Mouse (Mus musculus) 3134 (cell line): ENCODE measurements around the gene Sfta2.

Source experiments
- DNase-seq: peaks from one replicate; pipeline ENCODE4 v3.0.0-alpha.2; 2011; ENCODE audit warnings: low spot score; ENCODE audit not compliant: insufficient read length; ENCODE audit errors: extremely low read depth

The Sfta2 gene

GRCm38 (mm10) chr17:35591731-35592130, 9.6 kb upstream of the Sfta2 start:
- DNase-seq, result no peak

- DNase-seq, result no peak
Observed at GRCm38 (mm10) chr17:35592131-35592530, 9.2 kb upstream of the Sfta2 start.

GRCm38 (mm10) chr17:35593786-35594185, 7.6 kb upstream of the Sfta2 start:
- no peak for DNase-seq

GRCm38 (mm10) chr17:35594456-35594855, 6.9 kb upstream of the Sfta2 start:
- no peak for DNase-seq

- DNase-seq, result no peak
Observed at GRCm38 (mm10) chr17:35597399-35597798, 4.0 kb upstream of the Sfta2 start.

DNA sequence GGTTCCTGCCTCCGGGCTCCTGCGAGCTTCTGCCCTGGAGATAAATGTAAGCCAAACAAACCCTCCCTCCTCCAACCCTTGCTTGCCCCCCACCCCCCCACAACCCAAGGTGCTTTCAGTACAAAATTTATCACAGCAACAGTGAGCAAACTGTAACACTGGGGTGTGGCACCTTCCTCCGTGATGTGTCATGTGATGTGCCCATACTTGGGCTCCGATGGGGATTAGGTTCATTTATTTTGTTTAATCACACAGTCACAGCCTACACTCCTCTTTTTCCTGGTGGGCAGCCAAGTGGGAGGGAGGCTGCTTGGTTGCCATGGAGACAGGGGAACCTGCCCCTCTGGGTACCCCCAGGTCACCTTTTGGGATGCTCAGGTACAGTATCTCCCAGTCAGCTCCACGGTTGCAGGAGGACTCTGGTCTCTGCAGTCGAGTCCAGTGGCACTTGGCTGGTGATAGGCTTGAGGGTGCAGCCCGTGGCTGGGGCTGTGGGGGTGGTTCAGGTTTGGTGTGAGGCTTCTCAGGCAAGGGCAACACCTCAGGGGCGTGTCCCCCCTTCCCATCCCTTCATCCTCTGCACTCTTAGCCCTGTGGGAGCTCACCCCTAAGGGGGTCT, 496 bp downstream of the Sfta2 start:
- no peak for DNase-seq

DNA sequence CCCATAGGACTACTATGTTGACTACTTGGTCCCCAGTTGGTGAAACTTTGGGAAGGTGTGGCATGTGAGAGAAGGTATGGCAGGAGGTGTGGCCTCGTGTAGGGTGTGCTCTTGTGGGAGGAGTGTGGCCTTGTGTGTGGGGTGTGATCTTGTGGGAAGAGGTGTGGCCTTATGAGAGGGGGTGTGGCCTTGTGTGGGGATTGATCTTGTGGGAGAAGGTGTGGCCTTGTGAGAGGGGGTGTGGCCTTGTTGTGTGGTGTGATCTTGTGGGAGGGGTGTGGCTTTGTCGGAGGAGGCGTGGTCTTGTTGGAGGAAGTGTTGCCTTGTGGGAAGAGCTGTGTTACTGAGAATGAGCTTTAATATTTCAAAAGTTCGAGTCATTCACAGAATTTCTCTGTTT, 15.8 kb downstream of the Sfta2 start:
- peak; percentile 45 for DNase-seq

DNA sequence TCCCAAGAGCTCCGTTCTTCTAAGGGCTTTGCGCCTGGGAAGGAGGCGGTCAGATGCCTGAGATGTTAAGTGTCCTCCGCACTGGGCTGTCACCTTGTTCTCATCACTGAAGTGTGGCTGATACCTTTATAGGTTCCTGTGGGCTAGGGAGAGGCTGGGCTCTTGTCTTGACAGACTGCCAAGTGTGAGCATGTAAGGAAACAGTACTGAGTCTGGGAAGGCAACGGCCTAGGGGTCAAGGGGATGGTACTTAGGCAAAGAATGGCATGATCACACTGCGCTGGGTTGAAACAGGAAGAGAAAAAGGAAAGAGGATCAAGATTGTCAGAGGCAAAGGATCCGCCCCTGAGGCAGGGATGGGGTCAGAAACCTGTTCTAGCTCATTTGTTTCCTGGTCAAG, 25.2 kb downstream of the Sfta2 start, which contains the start of gene Gm9573:
Gene Gm9573, minus strand, starts transcription at position 101 of the 400 bp plus-strand sequence.
- no peak for DNase-seq

GRCm38 (mm10) chr17:35633992-35634391, 32.6 kb downstream of the Sfta2 start:
- DNase-seq, result no peak

DNA sequence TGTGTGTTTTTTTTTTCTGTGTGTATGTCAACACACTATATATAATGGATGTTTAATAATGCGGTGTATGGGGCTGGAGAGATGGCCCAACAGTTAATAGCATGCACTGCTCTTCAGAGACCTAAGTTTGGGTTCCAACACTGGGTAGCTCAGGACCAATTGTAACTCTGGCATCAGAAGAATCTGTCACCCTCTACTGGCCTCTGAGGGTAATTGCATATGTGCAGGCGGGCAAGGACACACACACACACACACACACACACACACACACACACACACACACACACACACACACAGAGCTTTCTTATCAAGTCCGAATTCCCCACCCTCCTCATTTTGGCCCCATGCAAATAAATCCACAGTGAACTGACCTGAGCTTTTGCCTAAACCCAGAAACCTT, 33.9 kb downstream of the Sfta2 start:
- DNase-seq, result no peak

DNA sequence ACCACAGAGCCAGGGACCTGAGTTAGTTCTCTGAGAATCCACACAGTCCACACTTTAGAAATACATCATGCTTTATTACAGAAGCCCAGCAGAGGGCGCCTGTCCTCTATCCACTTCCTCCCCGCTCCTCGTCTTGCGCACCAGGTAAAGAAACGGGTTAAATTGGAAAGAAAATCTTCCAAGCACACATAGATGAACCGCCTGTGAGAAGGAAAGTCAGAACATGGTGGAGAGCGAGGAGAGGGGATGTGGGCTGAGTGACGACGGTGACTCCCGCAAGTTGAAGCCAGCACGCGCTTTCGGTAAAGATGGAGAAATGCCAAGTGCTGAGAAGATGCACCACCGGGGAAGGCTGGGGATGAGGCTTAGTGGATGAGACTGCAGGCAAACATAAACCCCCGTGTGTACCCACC, 34.4 kb downstream of the Sfta2 start:
- peak; percentile 58 for DNase-seq

- DNase-seq, result no peak
Observed at GRCm38 (mm10) chr17:35636363-35636762, 35.0 kb downstream of the Sfta2 start.

- peak; percentile 67 for DNase-seq
Observed at GRCm38 (mm10) chr17:35638475-35639190, 37.3 kb downstream of the Sfta2 start.

DNA sequence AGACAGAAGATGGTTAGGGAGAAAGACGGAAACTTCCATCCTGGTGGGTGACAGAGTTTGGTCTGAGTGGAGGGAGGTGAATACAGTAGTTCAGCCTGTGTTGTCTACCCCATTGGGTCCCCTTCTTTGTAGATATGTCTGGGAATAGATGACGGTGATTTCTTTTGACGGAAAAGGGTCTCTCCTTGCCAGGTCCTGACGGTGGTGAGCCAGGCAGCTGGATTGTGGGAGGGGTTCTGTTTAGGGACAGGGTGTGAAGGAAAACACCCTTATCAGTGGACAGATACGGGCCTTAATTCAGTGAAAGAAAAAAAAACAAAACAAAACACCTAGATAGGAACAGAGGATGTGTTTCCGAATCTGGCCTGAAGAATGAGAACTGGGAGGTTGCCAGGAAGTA, 38.0 kb downstream of the Sfta2 start:
- no peak for DNase-seq

DNA sequence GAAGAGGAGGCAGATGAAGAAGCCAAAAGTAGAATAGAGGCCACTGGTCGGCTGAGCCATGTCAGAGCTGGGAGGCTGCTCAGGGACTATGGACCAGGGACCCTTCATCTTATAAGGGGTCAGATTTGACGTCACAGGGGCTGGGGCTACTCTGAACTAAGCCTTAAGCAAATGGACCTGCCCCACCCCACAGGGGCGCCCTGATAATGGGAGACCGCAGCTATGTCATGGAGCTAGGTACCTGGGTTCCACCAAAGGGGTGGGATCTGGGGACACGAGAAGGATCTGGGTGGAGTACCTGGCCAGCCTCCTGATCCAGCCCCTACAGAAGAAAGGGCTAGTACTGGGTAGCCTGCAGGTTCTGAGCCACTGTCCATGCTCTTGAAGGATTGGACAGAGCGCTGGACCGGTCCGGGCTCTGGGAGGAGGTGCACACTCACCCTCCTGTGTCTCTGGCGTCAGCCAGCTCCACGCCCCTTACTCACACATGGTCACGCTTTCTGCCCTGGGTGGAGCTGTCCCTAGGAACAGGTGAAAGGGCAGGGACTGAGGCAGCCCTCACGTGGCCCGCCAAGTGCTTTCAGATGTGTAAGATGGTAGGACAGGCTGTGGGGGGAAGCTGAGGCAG, 42.4 kb downstream of the Sfta2 start, which contains the start of gene Mucl3:
Gene Mucl3, minus strand, starts transcription at position 87 of the 628 bp plus-strand sequence.
- no peak for DNase-seq

DNA sequence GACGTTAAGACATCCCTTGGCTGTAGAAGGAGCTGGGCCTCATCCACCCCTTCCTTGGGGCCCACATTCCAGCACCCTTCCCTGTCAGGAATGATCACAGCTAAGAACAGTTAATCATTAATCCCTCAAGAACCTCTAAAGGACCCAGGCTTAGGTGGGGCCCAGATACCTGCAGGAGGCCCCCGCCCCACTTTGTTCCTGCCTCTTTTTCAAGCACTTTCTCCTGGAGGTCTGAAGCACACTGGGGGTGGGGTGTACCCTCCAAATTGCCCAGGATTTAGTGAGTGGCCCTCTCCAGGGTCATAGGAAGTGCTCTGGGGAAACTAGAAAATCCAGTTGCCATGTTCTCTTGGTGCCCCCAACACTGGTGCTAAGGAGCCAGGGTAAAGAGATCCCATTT, 48.1 kb downstream of the Sfta2 start:
- DNase-seq, result no peak

GRCm38 (mm10) chr17:35653086-35653485, 51.7 kb downstream of the Sfta2 start:
- no peak for DNase-seq

GRCm38 (mm10) chr17:35665957-35666515, 64.7 kb downstream of the Sfta2 start:
- DNase-seq, result no peak

DNA sequence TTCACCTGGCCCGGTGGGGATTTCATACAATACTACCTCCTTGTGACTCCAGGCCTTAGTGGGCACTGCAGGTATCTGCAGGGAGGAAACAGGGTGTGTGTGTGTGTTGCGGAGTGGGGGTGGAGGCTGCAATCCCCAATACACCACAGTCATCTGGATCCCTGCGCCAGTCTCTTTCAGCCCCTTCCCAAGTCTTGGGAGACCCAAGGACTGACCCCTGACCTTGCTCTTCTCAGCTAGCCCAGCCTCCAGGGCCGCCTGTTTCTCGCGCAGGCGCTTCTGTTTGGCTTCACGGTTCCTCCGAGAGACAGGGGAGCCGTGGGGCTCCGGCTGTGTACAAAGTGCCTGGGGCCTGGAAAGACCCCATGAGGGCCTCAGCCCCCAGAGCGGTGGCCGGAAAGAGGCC, 65.5 kb downstream of the Sfta2 start:
- DNase-seq, result no peak

GRCm38 (mm10) chr17:35667334-35668065, 66.2 kb downstream of the Sfta2 start, which contains the start of gene Vars2:
Vars2 (minus strand) TSS chr17:35667592.
- peak; percentile 93 for DNase-seq

- no peak for DNase-seq
Observed at GRCm38 (mm10) chr17:35669731-35670130, 68.4 kb downstream of the Sfta2 start.
